Mouse (Mus musculus) cerebellum, postnatal 36 days (tissue): ENCODE measurements around the gene Erc2.

Experiments used
- DNase-seq, 2 experiments: peaks; one replicate each; pipeline ENCODE4 v3.0.0; 2021 to 2022; ENCODE audit warnings: mixed read lengths in 2 of 2

Erc2 gene

GRCm38 (mm10) chr14:28308661-28309060, 686.4 kb downstream of the Erc2 start:
- DNase-seq: no peak

- DNase-seq: no peak
These were observed 694.6 kb downstream of the Erc2 start for GRCm38 (mm10) chr14:28316851-28317250.

GRCm38 (mm10) chr14:28321916-28322534, 699.8 kb downstream of the Erc2 start:
- no peak for DNase-seq

- no peak for DNase-seq
These were observed 701.0 kb downstream of the Erc2 start for GRCm38 (mm10) chr14:28323243-28323642.

- no peak for DNase-seq
These were observed 701.5 kb downstream of the Erc2 start for GRCm38 (mm10) chr14:28323727-28324126.

- DNase-seq: no peak
These were observed 704.2 kb downstream of the Erc2 start for GRCm38 (mm10) chr14:28326456-28326855.

- no peak for DNase-seq
These were observed 706.3 kb downstream of the Erc2 start for GRCm38 (mm10) chr14:28328512-28328911.

- DNase-seq: no peak
These were observed 708.9 kb downstream of the Erc2 start for GRCm38 (mm10) chr14:28331108-28331507.

- no peak for DNase-seq
These were observed 710.2 kb downstream of the Erc2 start for GRCm38 (mm10) chr14:28332351-28332953.

GRCm38 (mm10) chr14:28339146-28339545, 716.9 kb downstream of the Erc2 start:
- DNase-seq: no peak

- no peak for DNase-seq
These were observed 726.9 kb downstream of the Erc2 start for GRCm38 (mm10) chr14:28349129-28349528.

GRCm38 (mm10) chr14:28356031-28356430, 733.8 kb downstream of the Erc2 start:
- DNase-seq: no peak

- DNase-seq: no peak
These were observed 737.3 kb downstream of the Erc2 start for GRCm38 (mm10) chr14:28359502-28359901.

GRCm38 (mm10) chr14:28359983-28360382, 737.8 kb downstream of the Erc2 start:
- DNase-seq: no peak

- no peak for DNase-seq
These were observed 740.1 kb downstream of the Erc2 start for GRCm38 (mm10) chr14:28362336-28362735.

- DNase-seq: no peak
These were observed 748.5 kb downstream of the Erc2 start for GRCm38 (mm10) chr14:28370713-28371112.

- no peak for DNase-seq
These were observed 749.4 kb downstream of the Erc2 start for GRCm38 (mm10) chr14:28371651-28372050.

- no peak for DNase-seq
These were observed 753.4 kb downstream of the Erc2 start for GRCm38 (mm10) chr14:28375642-28376091.

- DNase-seq: no peak
These were observed 754.1 kb downstream of the Erc2 start for GRCm38 (mm10) chr14:28376208-28376805.

- no peak for DNase-seq
These were observed 755.3 kb downstream of the Erc2 start for GRCm38 (mm10) chr14:28377519-28377918.

GRCm38 (mm10) chr14:28380129-28380528, 757.9 kb downstream of the Erc2 start:
- DNase-seq: no peak

GRCm38 (mm10) chr14:28381801-28382550, 759.7 kb downstream of the Erc2 start:
- DNase-seq: no peak

GRCm38 (mm10) chr14:28386815-28387607, 764.8 kb downstream of the Erc2 start:
- no peak for DNase-seq
